Mouse (Mus musculus) liver, postnatal 0 days (tissue): ENCODE results near the gene Cdkn2c.

Experiments
- CTCF ChIP-seq: sonication (generic); IDR thresholded peaks from 2 replicates; pipeline ENCODE4 v1.5.1; 2016; ENCODE audit warnings: antibody characterized with exemption, low read depth
- EP300 ChIP-seq: IDR thresholded peaks from 2 replicates; pipeline ENCODE4 v1.6.1; 2016; ENCODE audit warnings: antibody characterized with exemption, low read depth, mild to moderate bottlenecking

GRCm38 (mm10) chr4:109657021-109657850, 9.8 kb downstream of the Cdkn2c start:
- TF ChIP-seq EP300, result no peak
- TF ChIP-seq CTCF, result no peak
